Mouse (Mus musculus) liver (tissue): ENCODE measurements at regions not wholly inside any gene's neighbourhood (a gene's known extent, or its start where the extent isn't known, plus 50 kb on each side); places are given as distances from the start of the nearest gene placed in this dataset.

ENCODE experiments used
- DNase-seq: peaks from one replicate; pipeline ENCODE4 v3.0.0-alpha.2; 2020; ENCODE audit warnings: mixed read lengths

DNA sequence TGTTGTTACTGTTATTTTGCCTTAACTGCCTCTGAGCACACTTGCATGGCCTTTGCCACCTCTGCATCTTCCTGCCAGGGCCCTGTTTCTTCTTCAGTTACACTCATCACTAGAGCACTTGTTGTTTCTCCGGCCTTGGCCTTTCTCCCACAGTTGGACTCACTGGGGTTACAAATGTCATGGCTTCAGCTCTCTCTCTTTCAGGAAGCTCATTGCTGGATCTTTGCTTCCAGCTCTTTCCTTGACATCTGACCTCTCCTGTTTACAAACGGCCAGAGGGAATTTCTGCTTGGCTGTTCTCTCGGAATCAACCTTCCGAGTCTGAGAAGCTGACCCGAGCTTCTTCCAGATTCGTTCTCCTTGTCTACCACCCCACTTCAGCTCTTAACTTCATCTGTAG, 146.6 kb upstream of the Adamts3 start:
- DNase-seq: no peak

DNA sequence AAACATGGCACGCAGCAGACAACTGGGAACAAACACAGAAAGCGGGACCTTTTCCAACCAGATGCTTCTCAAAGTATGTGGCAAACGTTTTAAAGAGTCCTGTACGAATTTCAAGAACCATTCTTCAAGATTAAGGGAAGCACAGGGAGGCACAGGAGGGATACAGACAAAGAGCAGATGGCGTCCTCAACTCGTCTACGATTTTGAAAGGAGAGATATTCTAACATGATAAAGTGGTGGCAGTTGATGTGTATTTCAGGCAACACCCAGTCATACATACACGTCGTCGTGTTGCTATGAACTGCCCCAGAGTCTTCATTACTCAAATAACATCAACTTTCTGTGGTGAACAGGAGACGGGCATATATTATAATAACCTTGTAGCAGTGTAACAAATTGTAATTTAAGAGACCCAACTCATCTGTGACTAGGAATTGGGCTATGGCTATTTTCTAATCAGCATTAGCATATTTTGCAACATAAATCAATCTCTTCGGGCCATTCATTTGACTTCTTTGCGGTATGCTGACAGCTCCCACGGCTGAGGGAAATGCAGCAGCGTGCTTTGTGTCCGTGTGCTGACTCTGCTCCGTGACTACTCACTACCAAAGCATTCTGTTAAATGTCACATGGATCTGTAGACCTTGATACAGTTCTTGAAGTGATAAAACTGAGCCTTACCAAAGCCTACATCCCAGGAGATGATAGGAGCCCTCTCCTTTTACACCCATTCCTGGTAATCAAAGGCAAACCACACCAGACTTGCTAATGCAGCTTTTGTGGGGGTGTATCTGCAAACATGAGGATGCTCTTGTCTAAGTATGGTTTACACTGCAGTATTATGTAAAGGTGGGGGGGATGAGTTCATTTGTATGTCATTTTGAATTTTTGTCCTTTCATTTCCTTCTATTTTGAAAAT, 144.0 kb upstream of the Adamts3 start:
- DNase-seq: no peak

DNA sequence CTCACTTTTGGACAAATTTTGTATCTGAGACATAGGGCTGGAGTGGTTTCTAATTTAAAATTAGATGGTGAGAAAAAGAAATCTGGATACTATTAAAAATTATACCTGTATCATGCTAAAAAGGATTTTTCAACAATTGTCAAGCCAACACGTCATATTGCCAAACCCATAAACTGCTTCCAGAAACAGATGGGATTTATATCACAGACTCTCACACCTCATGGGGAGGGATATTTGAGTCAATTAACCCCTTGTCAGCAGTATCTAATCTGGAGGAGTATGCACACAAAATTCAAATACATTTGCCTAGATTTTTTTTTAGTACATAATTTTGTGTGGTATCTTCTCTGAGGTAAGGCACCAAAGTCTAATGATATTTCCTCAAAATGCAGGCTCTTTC, 138.3 kb upstream of the Adamts3 start:
- no peak for DNase-seq

DNA sequence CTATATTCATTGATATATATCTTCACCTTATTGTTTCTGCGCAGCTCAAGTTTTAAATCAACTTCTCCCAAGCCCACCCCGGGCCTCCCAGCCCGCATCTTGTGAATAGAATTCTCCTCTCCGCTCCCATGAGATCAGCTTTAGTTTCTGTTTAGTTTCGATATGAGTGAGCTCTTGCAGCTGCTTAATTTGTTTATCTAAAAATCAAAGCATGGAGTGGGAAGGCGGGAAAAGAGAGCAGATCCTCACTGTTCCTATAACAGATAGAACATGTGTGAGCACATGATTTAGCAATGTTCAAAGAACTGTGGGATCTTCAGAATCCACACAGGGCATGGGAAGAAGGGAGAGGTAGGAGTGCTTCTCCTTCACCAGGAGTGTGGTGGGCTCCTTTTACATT, 117.6 kb upstream of the Adamts3 start:
- DNase-seq: no peak

DNA sequence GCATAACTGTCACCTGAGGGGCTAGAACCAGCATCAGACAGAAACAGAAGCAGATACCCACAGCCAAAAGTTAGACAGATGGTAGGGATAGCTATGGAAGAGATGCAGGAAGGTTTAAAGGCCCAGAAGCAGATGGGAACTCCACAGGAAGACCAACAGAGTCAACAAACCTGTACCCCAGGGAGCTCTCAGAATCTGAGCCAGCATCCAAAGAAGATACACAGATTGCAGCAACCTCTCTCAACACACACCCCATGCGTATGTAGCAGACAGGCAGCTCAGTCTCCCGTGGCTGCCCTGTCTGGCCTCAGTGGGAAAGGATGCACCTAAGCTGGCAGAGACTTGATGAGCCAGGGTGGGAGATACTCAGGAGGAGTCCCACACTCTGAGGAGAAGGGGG, 108.4 kb upstream of the Adamts3 start:
- DNase-seq: no peak

DNA sequence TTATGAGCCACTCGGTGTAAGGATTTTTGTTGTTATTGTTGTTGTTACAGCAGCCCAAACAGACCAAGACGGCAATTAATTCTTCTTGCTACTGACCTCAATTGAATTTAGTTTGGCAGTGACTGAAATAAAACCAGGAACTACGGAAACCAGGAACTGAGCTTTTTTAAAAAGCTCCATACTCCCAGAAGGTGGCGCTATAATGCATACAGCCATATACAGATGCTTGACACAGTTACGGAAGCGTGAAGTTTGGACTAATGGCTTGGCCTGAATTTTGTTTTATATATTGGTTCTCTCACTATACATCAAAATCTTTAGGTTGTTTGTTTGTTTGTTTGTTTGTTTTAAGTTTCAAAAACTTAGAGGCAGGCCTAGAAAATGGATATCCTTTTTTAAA, 98.5 kb upstream of the Adamts3 start:
- no peak for DNase-seq

DNA sequence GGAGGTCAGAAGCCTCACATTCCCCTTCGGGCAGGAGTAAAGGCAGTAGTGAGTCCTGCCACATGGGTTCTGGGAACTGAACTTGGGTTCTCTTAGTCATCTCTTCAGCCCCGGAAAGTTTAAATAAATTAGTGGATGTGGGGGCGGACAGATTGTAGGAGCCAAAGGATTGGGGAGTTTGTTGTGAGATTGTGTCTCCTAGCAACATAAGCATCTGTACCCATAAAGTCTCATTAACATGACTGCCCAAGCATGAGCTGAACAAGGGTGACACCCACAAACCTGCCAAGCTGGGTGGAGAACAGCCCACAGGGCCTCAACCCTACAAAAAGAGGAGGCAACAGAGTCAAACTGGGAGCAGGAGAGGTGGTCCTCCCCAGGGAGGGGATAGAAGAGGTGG, 97.1 kb upstream of the Adamts3 start:
- no peak for DNase-seq

DNA sequence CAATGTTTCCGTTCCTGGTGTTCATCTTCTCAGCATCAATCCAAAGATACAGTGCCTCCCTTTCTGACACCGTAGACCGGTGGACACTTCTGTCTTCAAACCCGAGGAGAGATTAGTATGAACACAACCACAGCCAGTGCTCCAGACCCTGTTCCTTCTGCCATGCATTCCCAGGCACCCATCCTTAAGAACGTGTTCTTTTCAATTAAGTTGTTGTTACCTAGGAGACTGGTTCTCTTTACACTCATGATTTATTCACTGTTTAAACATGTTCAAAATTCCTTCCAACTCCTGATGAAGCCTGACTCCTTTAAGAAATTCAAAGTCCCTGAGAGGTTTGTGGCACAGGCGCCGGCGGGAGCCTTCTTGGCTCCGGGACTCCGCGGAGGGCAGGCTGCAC, 69.5 kb upstream of the Adamts3 start:
- DNase-seq: no peak

DNA sequence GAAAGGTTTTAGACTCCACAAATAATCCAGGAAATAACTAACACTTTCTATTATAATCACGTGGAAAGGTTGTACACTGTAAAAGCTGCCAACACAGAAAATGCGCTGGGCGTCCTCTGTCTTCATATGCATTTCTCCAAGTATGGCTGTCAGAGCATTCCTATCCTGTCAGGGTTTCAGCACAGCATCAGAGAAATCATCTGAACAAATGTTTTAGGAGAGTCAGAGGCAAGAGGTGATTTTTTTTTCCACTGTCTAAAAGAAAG, 62.5 kb upstream of the Adamts3 start:
- no peak for DNase-seq

DNA sequence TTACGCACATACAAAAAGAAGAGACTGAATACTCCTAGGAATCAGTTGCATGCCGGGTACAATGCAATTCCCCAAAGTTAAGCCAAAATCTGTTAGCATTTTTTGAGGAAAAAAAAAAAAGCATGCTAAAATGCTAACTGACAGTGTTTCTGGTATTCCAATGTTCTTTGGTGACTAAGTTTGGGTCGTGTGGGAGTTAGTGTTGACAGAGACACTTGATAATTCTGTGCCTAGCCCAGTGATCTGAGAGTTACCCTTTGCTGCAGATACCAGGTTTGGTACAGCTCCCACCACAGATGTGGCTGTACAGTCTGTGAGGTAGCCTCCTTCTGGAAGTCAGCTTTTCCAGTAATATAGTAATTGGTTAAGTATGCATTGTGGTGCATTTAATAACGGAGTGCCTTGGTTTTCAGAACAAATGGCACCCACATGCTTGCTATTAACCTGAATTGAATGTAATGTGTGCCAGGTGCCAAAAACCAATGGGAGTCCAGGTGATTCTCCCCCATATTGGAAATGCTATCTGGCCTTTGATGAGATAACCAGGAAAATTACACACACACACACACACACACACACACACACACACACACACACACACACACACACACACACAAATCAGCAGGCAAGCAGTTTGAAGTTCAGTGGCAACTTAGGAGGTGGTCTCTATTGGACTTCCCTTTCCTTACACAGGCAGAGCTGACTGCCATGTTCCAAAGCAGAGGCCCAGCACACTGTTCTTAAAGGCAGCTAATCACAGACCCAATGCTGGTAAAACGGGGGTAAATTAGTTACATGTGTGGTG, 61.9 kb upstream of the Adamts3 start:
- no peak for DNase-seq

DNA sequence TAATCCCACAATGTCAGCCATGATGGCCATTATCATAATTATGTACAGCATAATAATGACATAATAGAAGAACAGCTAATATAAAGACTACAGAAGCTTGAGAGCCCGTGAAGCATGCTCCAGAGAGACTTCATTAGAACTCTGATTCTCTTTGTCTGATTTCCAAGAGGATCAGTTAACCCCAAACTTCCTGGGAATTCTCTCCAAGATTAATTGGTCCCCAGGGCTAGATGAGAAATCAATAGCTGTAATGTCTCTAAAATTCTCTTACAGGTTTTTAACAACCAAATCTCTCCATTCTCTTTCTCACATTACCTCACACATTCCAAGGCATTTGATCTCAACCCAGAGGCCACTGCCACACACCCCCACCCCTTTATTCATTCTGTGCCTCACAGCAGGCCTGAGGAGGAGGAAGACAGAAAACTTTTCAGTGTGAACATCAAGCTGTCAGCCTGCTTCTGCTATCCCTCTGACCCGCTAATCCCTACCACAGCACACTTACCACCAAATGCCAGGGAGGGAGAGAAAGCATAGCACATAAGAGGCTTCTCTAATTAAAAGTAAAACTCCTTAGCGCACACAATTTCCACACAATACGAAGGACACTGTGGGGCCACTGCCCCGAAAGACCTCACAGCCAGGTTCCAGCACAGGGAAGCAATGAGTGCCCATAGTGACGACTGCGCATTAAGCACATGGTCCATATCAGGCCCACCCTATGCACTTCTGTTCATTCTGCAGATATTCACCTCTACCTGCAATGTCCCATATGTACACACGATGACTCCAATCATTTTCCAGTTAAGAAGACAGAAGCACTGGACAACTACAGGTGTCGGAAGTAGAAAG, 60.4 kb upstream of the Adamts3 start:
- DNase-seq: no peak

DNA sequence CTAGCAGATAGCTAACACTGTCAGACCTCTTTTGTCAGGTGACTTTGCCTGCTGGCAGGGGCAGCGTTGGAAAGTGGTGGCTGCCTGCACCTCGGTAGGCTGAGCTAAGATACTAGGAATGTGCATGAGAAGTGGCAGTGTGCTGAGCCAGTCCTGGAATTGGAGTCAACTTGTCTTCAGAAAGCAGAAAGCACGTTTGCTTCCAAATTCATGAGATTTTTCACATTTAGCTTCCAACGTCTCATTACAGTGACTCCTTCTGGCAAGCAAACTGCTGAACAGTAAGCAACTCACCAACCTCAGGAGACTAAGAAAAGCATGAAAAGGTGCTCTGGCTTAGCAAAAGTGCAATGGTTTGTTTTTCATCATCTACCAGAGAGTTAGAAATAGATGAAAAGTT, 59.1 kb upstream of the Adamts3 start:
- DNase-seq: no peak

DNA sequence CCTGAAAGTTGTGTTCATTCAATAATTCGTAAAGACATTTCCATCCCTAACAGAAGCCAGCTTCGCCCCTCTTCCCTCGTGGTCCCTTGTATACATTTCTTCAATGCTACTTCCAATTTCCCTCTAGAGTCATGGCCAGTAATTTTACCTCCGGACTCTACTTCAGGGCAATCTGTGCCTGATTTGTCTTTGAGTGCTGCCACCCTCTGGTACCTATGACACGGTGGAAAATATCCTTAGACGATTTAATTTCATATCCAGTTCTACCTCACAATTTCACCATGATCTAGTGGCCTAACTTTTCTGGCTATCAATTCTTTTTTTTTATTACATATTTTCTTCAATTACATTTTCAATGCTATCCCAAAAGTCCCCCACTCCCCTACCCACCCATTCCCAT, 49.9 kb upstream of the Adamts3 start:
- DNase-seq: no peak
